Mouse (Mus musculus): ENCODE measurements around the gene Cd99l2. TPM values are rescaled to one million over a fixed set of nuclear protein-coding genes. Genes with fewer than 3 reads are reported as not detected.

Gene Cd99l2
- polyA plus RNA-seq, 1 experiment = 44.6 TPM

DNA sequence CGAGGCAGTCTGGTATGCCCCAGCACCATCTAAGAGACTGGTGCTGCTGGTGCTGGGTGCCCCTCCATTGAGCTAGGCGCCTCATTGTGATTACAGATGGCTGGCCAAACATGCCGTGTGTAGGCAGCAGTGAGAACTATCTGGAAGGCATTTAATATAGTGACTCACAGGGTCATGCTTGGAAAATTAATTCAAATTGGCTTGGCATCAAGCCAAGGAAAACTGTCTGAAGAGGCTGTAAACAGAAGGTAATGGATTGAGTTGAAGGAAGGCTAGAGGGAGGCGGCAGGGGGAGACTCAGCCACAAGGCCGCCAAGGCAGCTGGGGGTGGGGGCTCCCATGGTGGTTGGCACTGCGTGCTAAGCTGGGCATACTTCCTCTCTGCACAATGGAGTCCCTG lies 36.0 kb upstream of the Cd99l2 start:
- Histone ChIP-seq H3K36me3 (ENCODE audit: control insufficient read depth, insufficient read depth) (no peaks in the 10 kb centered on the region), H3K27me3 (ENCODE audit: control insufficient read depth, insufficient read depth, insufficient read length) (no peaks in the 10 kb centered on the region), H3K4me2 (ENCODE audit: low read depth) (no peak overlapping the region), H3K79me2 (ENCODE audit: control insufficient read depth, insufficient read depth) (no peaks in the 10 kb centered on the region), H3ac (ENCODE audit: control insufficient read depth, insufficient read length) (no peak overlapping the region), H3K4me3 (no peak overlapping the region)
- TF ChIP-seq CEBPB (IDR thresholded peaks at IDR 0.05; ENCODE audit: insufficient read depth, poor library complexity, severe bottlenecking) = no peak
- TF ChIP-seq POLR2A (IDR thresholded peaks at IDR 0.05; ENCODE audit: insufficient read length, low read depth) = no peak
- TF ChIP-seq MYOD1 (IDR thresholded peaks at IDR 0.05; ENCODE audit: control insufficient read depth in 1 of 3, insufficient read length in 2 of 3, low read depth in 2 of 3) = no peak
- TF ChIP-seq MAX (IDR thresholded peaks at IDR 0.05; ENCODE audit: low read depth) = no peak
- no peak for TF ChIP-seq USF1 (IDR thresholded peaks at IDR 0.05; ENCODE audit: low read depth)
- no peak for TF ChIP-seq TCF12 (IDR thresholded peaks at IDR 0.05; ENCODE audit: insufficient read depth, poor library complexity, severe bottlenecking)
- no peak for TF ChIP-seq REST (IDR thresholded peaks at IDR 0.05; ENCODE audit: insufficient read depth, insufficient read length)
- TF ChIP-seq POLR2AphosphoS2 (IDR thresholded peaks at IDR 0.05; ENCODE audit: insufficient read length, low read depth) = no peak
- no peak for TF ChIP-seq MYOG (IDR thresholded peaks at IDR 0.05; ENCODE audit: control insufficient read depth in 1 of 3, insufficient read depth in 1 of 3, insufficient read length in 2 of 3, low read depth in 2 of 3)
- TF ChIP-seq TCF3 (IDR thresholded peaks at IDR 0.05; ENCODE audit: insufficient read length, low read depth) = no peak
- no peak for TF ChIP-seq SRF (IDR thresholded peaks at IDR 0.05; ENCODE audit: control insufficient read depth, insufficient read length, low read depth)
- TF ChIP-seq E2F4 (IDR thresholded peaks at IDR 0.05; ENCODE audit: insufficient read depth) = no peak

GRCm38 (mm10) chrX:71528150-71528549 lies 35.5 kb upstream of the Cd99l2 start:
- Histone ChIP-seq H3K79me2 (ENCODE audit: control insufficient read depth, insufficient read depth) (no peaks in the 10 kb centered on the region), H3K4me3 (no peak overlapping the region), H3K36me3 (ENCODE audit: control insufficient read depth, insufficient read depth) (no peaks in the 10 kb centered on the region), H3K27me3 (ENCODE audit: control insufficient read depth, insufficient read depth, insufficient read length) (no peaks in the 10 kb centered on the region), H3K4me2 (ENCODE audit: low read depth) (no peak overlapping the region), H3ac (ENCODE audit: control insufficient read depth, insufficient read length) (no peak overlapping the region)
- TF ChIP-seq MAX (IDR thresholded peaks at IDR 0.05; ENCODE audit: low read depth) (no peak), TCF3 (IDR thresholded peaks at IDR 0.05; ENCODE audit: insufficient read length, low read depth) (no peak), USF1 (IDR thresholded peaks at IDR 0.05; ENCODE audit: low read depth) (no peak), CEBPB (IDR thresholded peaks at IDR 0.05; ENCODE audit: insufficient read depth, poor library complexity, severe bottlenecking) (no peak), REST (IDR thresholded peaks at IDR 0.05; ENCODE audit: insufficient read depth, insufficient read length) (no peak), POLR2A (IDR thresholded peaks at IDR 0.05; ENCODE audit: insufficient read length, low read depth) (no peak), SRF (IDR thresholded peaks at IDR 0.05; ENCODE audit: control insufficient read depth, insufficient read length, low read depth) (no peak), TCF12 (IDR thresholded peaks at IDR 0.05; ENCODE audit: insufficient read depth, poor library complexity, severe bottlenecking) (no peak), MYOG (IDR thresholded peaks at IDR 0.05; ENCODE audit: control insufficient read depth in 1 of 3, insufficient read depth in 1 of 3, insufficient read length in 2 of 3, low read depth in 2 of 3) (no peak), E2F4 (IDR thresholded peaks at IDR 0.05; ENCODE audit: insufficient read depth) (no peak), POLR2AphosphoS2 (IDR thresholded peaks at IDR 0.05; ENCODE audit: insufficient read length, low read depth) (no peak), MYOD1 (IDR thresholded peaks at IDR 0.05; ENCODE audit: control insufficient read depth in 1 of 3, insufficient read length in 2 of 3, low read depth in 2 of 3) (no peak)

DNA sequence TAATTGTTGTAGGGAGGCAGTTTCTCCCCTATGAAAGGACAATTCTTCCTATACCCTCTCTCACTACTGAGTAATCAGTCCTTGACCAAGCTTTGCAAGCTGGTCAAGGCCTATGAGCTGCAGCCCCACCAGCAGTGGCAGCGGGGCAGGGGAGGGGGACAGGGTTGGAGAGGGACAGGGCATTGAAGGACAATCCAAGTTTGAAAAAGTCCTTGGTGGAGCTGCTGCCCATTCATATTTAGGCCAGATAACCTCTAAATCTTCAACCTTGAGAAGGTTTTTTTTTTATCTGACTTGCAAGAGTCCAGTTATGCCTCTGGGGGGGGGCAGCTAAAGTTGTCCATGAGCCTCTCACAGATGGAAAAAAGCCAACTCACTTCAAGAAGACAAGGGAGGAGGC lies 34.8 kb upstream of the Cd99l2 start:
- TF ChIP-seq REST (IDR thresholded peaks at IDR 0.05; ENCODE audit: insufficient read depth, insufficient read length) (no peak), CEBPB (IDR thresholded peaks at IDR 0.05; ENCODE audit: insufficient read depth, poor library complexity, severe bottlenecking) (no peak), MYOD1 (IDR thresholded peaks at IDR 0.05; ENCODE audit: control insufficient read depth in 1 of 3, insufficient read length in 2 of 3, low read depth in 2 of 3) (no peak), POLR2A (IDR thresholded peaks at IDR 0.05; ENCODE audit: insufficient read length, low read depth) (no peak), E2F4 (IDR thresholded peaks at IDR 0.05; ENCODE audit: insufficient read depth) (no peak), SRF (IDR thresholded peaks at IDR 0.05; ENCODE audit: control insufficient read depth, insufficient read length, low read depth) (no peak), TCF12 (IDR thresholded peaks at IDR 0.05; ENCODE audit: insufficient read depth, poor library complexity, severe bottlenecking) (no peak), USF1 (IDR thresholded peaks at IDR 0.05; ENCODE audit: low read depth) (no peak), MYOG (IDR thresholded peaks at IDR 0.05; ENCODE audit: control insufficient read depth in 1 of 3, insufficient read depth in 1 of 3, insufficient read length in 2 of 3, low read depth in 2 of 3) (no peak), TCF3 (IDR thresholded peaks at IDR 0.05; ENCODE audit: insufficient read length, low read depth) (no peak), MAX (IDR thresholded peaks at IDR 0.05; ENCODE audit: low read depth) (no peak), POLR2AphosphoS2 (IDR thresholded peaks at IDR 0.05; ENCODE audit: insufficient read length, low read depth) (no peak)
- Histone ChIP-seq H3K79me2 (ENCODE audit: control insufficient read depth, insufficient read depth) (no peaks in the 10 kb centered on the region), H3K4me2 (ENCODE audit: low read depth) (no peak overlapping the region), H3ac (ENCODE audit: control insufficient read depth, insufficient read length) (no peak overlapping the region), H3K36me3 (ENCODE audit: control insufficient read depth, insufficient read depth) (no peaks in the 10 kb centered on the region), H3K4me3 (no peak overlapping the region), H3K27me3 (ENCODE audit: control insufficient read depth, insufficient read depth, insufficient read length) (no peaks in the 10 kb centered on the region)

DNA sequence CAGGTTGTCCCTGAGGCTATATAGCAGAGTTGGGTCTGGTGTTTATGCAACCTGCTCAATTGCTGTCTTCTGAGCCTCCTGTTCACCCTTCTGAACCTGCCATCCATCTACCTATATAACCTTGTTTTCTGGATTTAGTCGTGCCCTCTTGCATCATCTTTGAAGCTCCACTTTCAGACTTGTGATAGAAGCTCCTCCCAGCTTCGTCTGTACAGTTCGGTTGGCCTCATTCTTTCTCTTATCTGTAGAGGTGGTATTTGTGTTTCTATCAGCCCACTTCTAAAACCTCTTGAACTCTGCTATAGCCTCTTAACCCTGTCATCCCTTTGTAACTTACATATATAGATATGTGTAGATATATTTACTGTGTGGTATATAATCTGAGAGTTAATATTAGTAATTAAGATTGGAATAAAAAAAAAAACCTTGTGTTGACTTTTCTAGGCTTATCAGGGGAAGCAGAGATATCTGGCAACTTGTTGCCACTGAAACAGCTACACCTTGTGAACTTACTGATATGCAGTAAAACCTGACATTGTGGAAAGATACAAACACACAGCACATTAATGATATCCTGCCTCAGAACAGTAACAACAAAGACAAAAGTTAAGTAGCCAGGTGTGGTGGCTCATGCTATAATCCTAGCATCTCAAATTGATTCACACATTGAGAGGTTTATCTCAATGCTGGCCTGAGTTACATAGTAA lies 33.1 kb upstream of the Cd99l2 start:
- Histone ChIP-seq H3K36me3 (ENCODE audit: control insufficient read depth, insufficient read depth) (no peaks in the 10 kb centered on the region), H3K79me2 (ENCODE audit: control insufficient read depth, insufficient read depth) (no peaks in the 10 kb centered on the region), H3K4me2 (ENCODE audit: low read depth) (no peak overlapping the region), H3K27me3 (ENCODE audit: control insufficient read depth, insufficient read depth, insufficient read length) (no peaks in the 10 kb centered on the region), H3K4me3 (no peak overlapping the region), H3ac (ENCODE audit: control insufficient read depth, insufficient read length) (no peak overlapping the region)
- TF ChIP-seq CEBPB (IDR thresholded peaks at IDR 0.05; ENCODE audit: insufficient read depth, poor library complexity, severe bottlenecking) = no peak
- no peak for TF ChIP-seq SRF (IDR thresholded peaks at IDR 0.05; ENCODE audit: control insufficient read depth, insufficient read length, low read depth)
- no peak for TF ChIP-seq MAX (IDR thresholded peaks at IDR 0.05; ENCODE audit: low read depth)
- no peak for TF ChIP-seq MYOD1 (IDR thresholded peaks at IDR 0.05; ENCODE audit: control insufficient read depth in 1 of 3, insufficient read length in 2 of 3, low read depth in 2 of 3)
- TF ChIP-seq REST (IDR thresholded peaks at IDR 0.05; ENCODE audit: insufficient read depth, insufficient read length) = no peak
- no peak for TF ChIP-seq USF1 (IDR thresholded peaks at IDR 0.05; ENCODE audit: low read depth)

Measured in myocyte (in vitro differentiated cells).